Mouse (Mus musculus): ENCODE data around the gene Gpr157. TPM values are rescaled to one million over a fixed set of nuclear protein-coding genes. Genes with fewer than 3 reads are reported as not detected.

The Gpr157 gene
- total RNA-seq, 1 experiment, result 0.71 TPM

DNA sequence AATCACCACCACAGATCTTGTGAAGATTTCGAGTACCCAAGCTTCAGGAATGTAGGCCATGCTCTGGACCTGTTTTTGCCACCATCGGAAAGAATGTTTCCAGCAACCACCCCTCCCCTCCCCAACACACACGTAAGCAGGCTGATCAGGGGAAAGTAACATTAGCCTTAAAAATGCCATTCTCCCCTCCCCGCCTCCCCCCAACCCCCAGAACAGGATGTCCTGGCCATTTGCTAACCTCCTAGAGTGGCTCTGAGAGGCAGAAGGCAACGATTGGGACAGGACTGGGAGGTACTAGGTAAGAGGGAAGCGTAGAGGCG is 364 bp upstream of the Gpr157 start:
- in situ Hi-C loops (cut with MboI; ENCODE audit: low sequenced_read_pairs in 2 of 2, unreplicated experiment in 2 of 2), result no loop called here
- H3K27ac ChIP-seq (ENCODE audit: insufficient read depth, low read depth, low read length, poor library complexity, severe bottlenecking), result no peak overlapping the region
- H3K4me3 ChIP-seq (ENCODE audit: insufficient read depth in 1 of 2, low read depth in 1 of 2, low read length in 2 of 2, poor library complexity in 1 of 2, severe bottlenecking in 1 of 2), result peak overlapping the region; percentile 42; a peak in 2 of 4 replicates
- H3K9me3 ChIP-seq (ENCODE audit: control insufficient read depth, insufficient read depth, low read depth, low read length), result no peaks in the 10 kb centered on the region
- H3K4me1 ChIP-seq (ENCODE audit: control insufficient read depth in 2 of 2, insufficient read depth in 2 of 2, low read length in 2 of 2, poor library complexity in 1 of 2), result peaks cover 0 to 2% of the 10 kb centered on the region in 2 experiments; a peak in 1 of 4 replicates
- TF ChIP-seq HCFC1 (IDR thresholded peaks at IDR 0.05; ENCODE audit: borderline replicate concordance, insufficient read depth, low read length) (no peak), MAFK (IDR thresholded peaks at IDR 0.05; ENCODE audit: insufficient read depth, low read depth, low read length) (no peak), ZC3H11A (IDR thresholded peaks at IDR 0.05; ENCODE audit: borderline replicate concordance, low read depth, low read length) (no peak), ZNF384 (IDR thresholded peaks at IDR 0.05; ENCODE audit: low read depth, low read length) (no peak), CHD2 (IDR thresholded peaks at IDR 0.05; ENCODE audit: low read depth, low read length) (no peak)
- DNase-seq (ENCODE audit: low read depth, low spot score), result no peak
- no peaks in the 10 kb centered on the region for H3K36me3 ChIP-seq (ENCODE audit: control insufficient read depth, insufficient read depth, low read length, poor library complexity, severe bottlenecking)
- peak overlapping the region; percentile 39 for H3K9ac ChIP-seq (ENCODE audit: insufficient read depth, low read depth, low read length, poor library complexity, severe bottlenecking)

DNA sequence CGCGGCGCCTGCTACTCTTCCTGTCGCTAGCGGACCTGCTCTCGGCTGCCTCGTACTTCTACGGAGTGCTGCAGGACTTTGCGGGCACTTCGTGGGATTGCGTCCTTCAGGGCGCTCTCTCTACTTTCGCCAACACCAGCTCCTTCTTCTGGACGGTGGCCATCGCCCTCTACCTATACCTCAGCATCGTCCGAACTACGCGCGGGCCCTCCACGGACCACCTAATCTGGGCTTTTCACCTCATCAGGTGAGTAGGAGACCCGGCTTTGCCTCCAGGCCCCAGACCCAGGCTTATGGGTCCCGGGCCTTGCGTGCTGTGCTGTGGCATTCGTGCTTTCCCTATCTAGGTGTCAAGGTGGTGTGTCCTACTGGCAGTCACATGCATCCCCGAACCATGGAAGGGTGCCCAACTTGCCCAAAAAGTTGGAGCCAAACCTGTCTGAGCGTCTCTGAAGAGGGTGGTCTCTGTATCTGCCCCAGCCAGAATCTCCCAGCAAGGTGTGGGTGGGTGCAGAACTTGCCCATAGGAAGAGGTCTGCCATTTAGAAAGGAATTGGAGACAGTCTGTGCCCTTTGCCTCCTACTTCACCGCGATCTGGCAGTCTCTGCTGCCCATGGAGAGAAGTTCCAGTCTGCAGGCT is 845 bp downstream of the Gpr157 start:
- TF ChIP-seq ZC3H11A (IDR thresholded peaks at IDR 0.05; ENCODE audit: borderline replicate concordance, low read depth, low read length) (no peak), CHD2 (IDR thresholded peaks at IDR 0.05; ENCODE audit: low read depth, low read length) (no peak), HCFC1 (IDR thresholded peaks at IDR 0.05; ENCODE audit: borderline replicate concordance, insufficient read depth, low read length) (no peak), ZNF384 (IDR thresholded peaks at IDR 0.05; ENCODE audit: low read depth, low read length) (no peak), MAFK (IDR thresholded peaks at IDR 0.05; ENCODE audit: insufficient read depth, low read depth, low read length) (no peak)
- Histone ChIP-seq H3K4me3 (ENCODE audit: insufficient read depth in 1 of 2, low read depth in 1 of 2, low read length in 2 of 2, poor library complexity in 1 of 2, severe bottlenecking in 1 of 2) (peak overlapping the region; percentile 65 to 84), H3K27ac (ENCODE audit: insufficient read depth, low read depth, low read length, poor library complexity, severe bottlenecking) (no peak overlapping the region), H3K4me1 (ENCODE audit: control insufficient read depth in 2 of 2, insufficient read depth in 2 of 2, low read length in 2 of 2, poor library complexity in 1 of 2) (peaks cover 0 to 5% of the 10 kb centered on the region in 2 experiments; a peak in 1 of 4 replicates), H3K36me3 (ENCODE audit: control insufficient read depth, insufficient read depth, low read length, poor library complexity, severe bottlenecking) (no peaks in the 10 kb centered on the region), H3K9ac (ENCODE audit: insufficient read depth, low read depth, low read length, poor library complexity, severe bottlenecking) (peak overlapping the region; percentile 35), H3K9me3 (ENCODE audit: control insufficient read depth, insufficient read depth, low read depth, low read length) (no peaks in the 10 kb centered on the region)
- in situ Hi-C loops (cut with MboI; ENCODE audit: low sequenced_read_pairs in 2 of 2, unreplicated experiment in 2 of 2), result no loop called here
- DNase-seq (ENCODE audit: low read depth, low spot score), result no peak

GRCm38 (mm10) chr4:150089121-150089520 is 2.0 kb downstream of the Gpr157 start:
- Histone ChIP-seq H3K4me1 (ENCODE audit: control insufficient read depth in 2 of 2, insufficient read depth in 2 of 2, low read length in 2 of 2, poor library complexity in 1 of 2) (peaks cover 0 to 15% of the 10 kb centered on the region in 2 experiments; a peak in 2 of 4 replicates), H3K36me3 (ENCODE audit: control insufficient read depth, insufficient read depth, low read length, poor library complexity, severe bottlenecking) (no peaks in the 10 kb centered on the region)

GRCm38 (mm10) chr4:150091887-150092582 is 4.9 kb downstream of the Gpr157 start:
- H3K9ac ChIP-seq (ENCODE audit: insufficient read depth, low read depth, low read length, poor library complexity, severe bottlenecking), result no peak overlapping the region
- H3K27ac ChIP-seq (ENCODE audit: insufficient read depth, low read depth, low read length, poor library complexity, severe bottlenecking), result no peak overlapping the region
- in situ Hi-C loops (cut with MboI; ENCODE audit: low sequenced_read_pairs in 2 of 2, unreplicated experiment in 2 of 2), result no loop called here
- no peaks in the 10 kb centered on the region for H3K36me3 ChIP-seq (ENCODE audit: control insufficient read depth, insufficient read depth, low read length, poor library complexity, severe bottlenecking)
- no peak overlapping the region for H3K4me3 ChIP-seq (ENCODE audit: insufficient read depth in 1 of 2, low read depth in 1 of 2, low read length in 2 of 2, poor library complexity in 1 of 2, severe bottlenecking in 1 of 2)
- TF ChIP-seq ZNF384 (IDR thresholded peaks at IDR 0.05; ENCODE audit: low read depth, low read length) (no peak), ZC3H11A (IDR thresholded peaks at IDR 0.05; ENCODE audit: borderline replicate concordance, low read depth, low read length) (no peak), CHD2 (IDR thresholded peaks at IDR 0.05; ENCODE audit: low read depth, low read length) (no peak), MAFK (IDR thresholded peaks at IDR 0.05; ENCODE audit: insufficient read depth, low read depth, low read length) (no peak), HCFC1 (IDR thresholded peaks at IDR 0.05; ENCODE audit: borderline replicate concordance, insufficient read depth, low read length) (no peak)
- no peaks in the 10 kb centered on the region for H3K9me3 ChIP-seq (ENCODE audit: control insufficient read depth, insufficient read depth, low read depth, low read length)
- DNase-seq (ENCODE audit: low read depth, low spot score), result peak; percentile 80
- peaks cover 0 to 16% of the 10 kb centered on the region in 2 experiments; a peak in 2 of 4 replicates for H3K4me1 ChIP-seq (ENCODE audit: control insufficient read depth in 2 of 2, insufficient read depth in 2 of 2, low read length in 2 of 2, poor library complexity in 1 of 2)

More at GRCm38 (mm10) chr4:150089121-150089520, 2.0 kb downstream of the Gpr157 start:
- no peak for DNase-seq (ENCODE audit: low read depth, low spot score)
- Histone ChIP-seq H3K9me3 (ENCODE audit: control insufficient read depth, insufficient read depth, low read depth, low read length) (no peaks in the 10 kb centered on the region), H3K9ac (ENCODE audit: insufficient read depth, low read depth, low read length, poor library complexity, severe bottlenecking) (no peak overlapping the region), H3K27ac (ENCODE audit: insufficient read depth, low read depth, low read length, poor library complexity, severe bottlenecking) (no peak overlapping the region), H3K4me3 (ENCODE audit: insufficient read depth in 1 of 2, low read depth in 1 of 2, low read length in 2 of 2, poor library complexity in 1 of 2, severe bottlenecking in 1 of 2) (no peak overlapping the region)
- no peak for TF ChIP-seq MAFK (IDR thresholded peaks at IDR 0.05; ENCODE audit: insufficient read depth, low read depth, low read length)
- no peak for TF ChIP-seq ZC3H11A (IDR thresholded peaks at IDR 0.05; ENCODE audit: borderline replicate concordance, low read depth, low read length)
- TF ChIP-seq ZNF384 (IDR thresholded peaks at IDR 0.05; ENCODE audit: low read depth, low read length), result no peak
- no peak for TF ChIP-seq HCFC1 (IDR thresholded peaks at IDR 0.05; ENCODE audit: borderline replicate concordance, insufficient read depth, low read length)
- no peak for TF ChIP-seq CHD2 (IDR thresholded peaks at IDR 0.05; ENCODE audit: low read depth, low read length)
- in situ Hi-C loops (cut with MboI; ENCODE audit: low sequenced_read_pairs in 2 of 2, unreplicated experiment in 2 of 2), result no loop called here

All from ES-E14 (cell line).